Mouse (Mus musculus): ENCODE measurements around the gene Snrpe. TPM values are rescaled to one million over a fixed set of nuclear protein-coding genes. Genes with fewer than 3 reads are reported as not detected.
A peak's percentile ranks its signal among the peaks of the same experiment; 100 is the strongest.

Gene Snrpe
- polyA plus RNA-seq, 1 experiment from 2014 or later = 597 TPM

DNA sequence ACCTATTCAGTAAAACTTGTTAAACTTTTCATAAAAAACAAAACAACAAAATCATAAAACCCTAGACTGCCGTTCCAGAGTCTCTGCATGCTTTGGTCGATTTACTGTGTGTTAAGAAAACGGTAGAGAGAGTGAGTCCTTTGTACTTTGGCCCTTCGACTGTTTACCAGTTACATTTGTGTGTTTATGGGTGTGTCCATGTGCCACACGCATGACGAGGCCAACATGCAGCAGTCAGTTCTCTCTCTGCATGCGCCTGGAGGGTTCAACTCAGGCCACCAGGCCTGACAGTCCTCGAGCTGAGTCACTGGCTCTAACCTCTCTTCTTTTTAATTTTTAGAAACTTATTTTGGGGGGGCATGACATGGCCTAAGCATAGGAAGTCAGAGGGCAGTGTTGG is 8.2 kb upstream of the Snrpe start:
- no peaks in the 10 kb centered on the region for H3K27me3 ChIP-seq (ENCODE audit: insufficient read depth, low read length)
- no peak overlapping the region for H3K4me2 ChIP-seq (replicated peaks; ENCODE audit: low read depth, low read length)
- H3K4me1 ChIP-seq (ENCODE audit: insufficient read depth, low read length) = no peaks in the 10 kb centered on the region
- H3K9me3 ChIP-seq (ENCODE audit: low read length) = no peaks in the 10 kb centered on the region
- 77% methylated on average over 8 of the region's 8 CpGs for WGBS
- no peak overlapping the region for H3K4me3 ChIP-seq (ENCODE audit: low read length)
- H3K27ac ChIP-seq (ENCODE audit: low read length) = no peak overlapping the region
- ATAC-seq (ENCODE audit: low FRiP score, low TSS enrichment) = no peak
- H3K9ac ChIP-seq (replicated peaks; ENCODE audit: low read length) = no peak overlapping the region
- peaks cover 33% of the 10 kb centered on the region for H3K36me3 ChIP-seq (ENCODE audit: insufficient read depth, low read length)

DNA sequence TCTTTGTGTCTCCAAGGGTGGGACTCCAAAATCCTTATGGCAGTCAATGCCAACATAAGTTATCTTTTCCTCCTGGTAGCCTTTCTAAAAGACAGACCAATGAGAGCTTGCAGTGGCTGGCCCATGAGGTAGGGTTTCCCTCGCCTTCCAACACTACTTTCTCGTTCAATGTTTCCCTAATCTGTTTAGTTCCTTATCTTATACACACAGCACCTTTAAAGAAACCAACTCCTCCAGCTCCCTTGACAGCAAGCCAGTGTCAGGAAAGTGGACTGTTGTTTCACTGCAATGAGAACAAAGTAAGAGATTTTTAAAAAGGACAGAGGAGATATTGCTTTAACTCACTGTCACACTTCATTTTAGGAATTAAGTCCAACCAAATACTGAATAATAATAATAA is 7.8 kb upstream of the Snrpe start:
- H3K4me2 ChIP-seq (replicated peaks; ENCODE audit: low read depth, low read length) = no peak overlapping the region
- no peaks in the 10 kb centered on the region for H3K27me3 ChIP-seq (ENCODE audit: insufficient read depth, low read length)
- H3K9me3 ChIP-seq (ENCODE audit: low read length) = no peaks in the 10 kb centered on the region
- no peak overlapping the region for H3K9ac ChIP-seq (replicated peaks; ENCODE audit: low read length)
- ATAC-seq (ENCODE audit: low FRiP score, low TSS enrichment) = no peak
- no peak overlapping the region for H3K4me3 ChIP-seq (ENCODE audit: low read length)
- no peak overlapping the region for H3K27ac ChIP-seq (ENCODE audit: low read length)
- H3K36me3 ChIP-seq (ENCODE audit: insufficient read depth, low read length) = peaks cover 30% of the 10 kb centered on the region
- H3K4me1 ChIP-seq (ENCODE audit: insufficient read depth, low read length) = no peaks in the 10 kb centered on the region
- WGBS = 75% methylated on average over 2 of the region's 2 CpGs

DNA sequence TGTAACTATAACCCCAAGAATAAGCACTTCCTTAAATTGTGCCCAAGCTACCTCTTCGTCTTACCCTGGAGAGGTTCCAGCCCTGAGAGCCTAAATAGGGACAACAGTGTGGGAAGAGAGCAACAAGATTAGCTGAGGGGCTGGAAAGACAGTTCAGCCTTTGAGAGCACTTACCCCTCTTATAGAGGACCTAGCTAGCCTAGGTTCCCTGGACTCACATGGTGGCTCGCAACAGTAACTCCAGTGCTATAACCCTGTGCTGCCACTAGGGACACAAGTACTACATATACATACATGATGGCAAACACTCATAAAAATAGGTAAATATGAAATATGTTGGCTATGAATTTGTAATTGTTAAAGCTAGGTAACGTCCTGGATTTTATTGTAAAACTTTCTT is 3.7 kb upstream of the Snrpe start:
- Histone ChIP-seq H3K4me3 (ENCODE audit: low read length) (no peak overlapping the region), H3K36me3 (ENCODE audit: insufficient read depth, low read length) (peaks cover 5% of the 10 kb centered on the region; the same call in 1 of the 2 replicates), H3K27me3 (ENCODE audit: insufficient read depth, low read length) (no peaks in the 10 kb centered on the region), H3K4me1 (ENCODE audit: insufficient read depth, low read length) (peaks cover 7% of the 10 kb centered on the region; the same call in 1 of the 2 replicates), H3K9ac (replicated peaks; ENCODE audit: low read length) (no peak overlapping the region), H3K27ac (ENCODE audit: low read length) (no peak overlapping the region), H3K4me2 (replicated peaks; ENCODE audit: low read depth, low read length) (no peak overlapping the region), H3K9me3 (ENCODE audit: low read length) (no peaks in the 10 kb centered on the region)
- no peak for ATAC-seq (ENCODE audit: low FRiP score, low TSS enrichment)
- 89% methylated on average over 3 of the region's 3 CpGs for WGBS

DNA sequence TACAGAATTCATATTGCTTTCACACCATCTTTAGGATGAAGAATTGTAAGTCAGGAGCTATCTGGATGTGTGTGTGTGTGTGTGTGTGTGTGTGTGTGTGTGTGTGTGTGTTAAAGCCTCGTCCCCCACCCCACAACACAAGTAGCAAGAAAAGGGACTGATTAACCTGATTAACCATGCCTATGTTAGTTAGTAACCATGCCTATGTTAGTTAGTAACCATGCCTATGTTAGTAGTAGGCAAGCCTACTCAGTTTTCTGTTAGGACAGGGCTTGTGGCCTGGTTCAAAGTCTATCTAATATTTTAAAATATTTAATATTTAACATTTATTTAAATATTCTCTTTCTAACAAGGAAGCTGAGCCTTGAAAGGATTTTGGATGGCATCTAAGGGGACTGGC is 1.3 kb upstream of the Snrpe start:
- 83% methylated on average over 1 of the region's 1 CpGs for WGBS
- Histone ChIP-seq H3K27ac (ENCODE audit: low read length) (no peak overlapping the region), H3K27me3 (ENCODE audit: insufficient read depth, low read length) (no peaks in the 10 kb centered on the region), H3K4me2 (replicated peaks; ENCODE audit: low read depth, low read length) (no peak overlapping the region), H3K9me3 (ENCODE audit: low read length) (no peaks in the 10 kb centered on the region), H3K9ac (replicated peaks; ENCODE audit: low read length) (no peak overlapping the region), H3K4me1 (ENCODE audit: insufficient read depth, low read length) (peaks cover 9% of the 10 kb centered on the region; the same call in 1 of the 2 replicates), H3K36me3 (ENCODE audit: insufficient read depth, low read length) (peaks cover 22% of the 10 kb centered on the region), H3K4me3 (ENCODE audit: low read length) (no peak overlapping the region)
- ATAC-seq (ENCODE audit: low FRiP score, low TSS enrichment) = no peak

DNA sequence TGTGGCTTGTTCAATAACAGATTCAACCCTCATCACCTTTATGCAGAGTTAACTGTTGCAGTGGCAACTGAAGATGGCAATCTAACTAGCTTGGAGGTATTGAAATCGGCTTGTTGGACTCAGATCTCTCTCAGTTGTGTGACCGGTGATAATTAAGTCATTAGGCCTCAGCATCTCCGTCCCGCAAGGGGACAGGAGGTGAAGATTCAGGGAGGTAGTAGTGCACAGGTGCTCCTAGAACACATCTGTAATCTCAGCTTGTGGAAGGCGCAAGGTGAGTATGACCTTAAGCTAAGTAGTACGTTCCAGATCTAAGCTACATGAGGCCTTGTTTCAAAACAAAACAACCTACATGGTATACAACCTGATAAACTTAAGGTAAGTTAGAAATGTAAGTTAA is 510 bp upstream of the Snrpe start:
- no peaks in the 10 kb centered on the region for H3K27me3 ChIP-seq (ENCODE audit: insufficient read depth, low read length)
- H3K4me2 ChIP-seq (replicated peaks; ENCODE audit: low read depth, low read length) = 0 out of 2 replicates have a peak overlapping the region, but pooled peaks have one; percentile 11
- peaks cover 28% of the 10 kb centered on the region for H3K36me3 ChIP-seq (ENCODE audit: insufficient read depth, low read length)
- peak; percentile 29 for ATAC-seq (ENCODE audit: low FRiP score, low TSS enrichment)
- H3K4me3 ChIP-seq (ENCODE audit: low read length) = no peak overlapping the region
- WGBS = 52% methylated on average over 6 of the region's 6 CpGs
- H3K4me1 ChIP-seq (ENCODE audit: insufficient read depth, low read length) = peaks cover 9% of the 10 kb centered on the region; the same call in 1 of the 2 replicates
- H3K27ac ChIP-seq (ENCODE audit: low read length) = no peak overlapping the region
- no peaks in the 10 kb centered on the region for H3K9me3 ChIP-seq (ENCODE audit: low read length)
- peak overlapping the region; percentile 6; the same call in 1 of the 2 replicates for H3K9ac ChIP-seq (replicated peaks; ENCODE audit: low read length)

DNA sequence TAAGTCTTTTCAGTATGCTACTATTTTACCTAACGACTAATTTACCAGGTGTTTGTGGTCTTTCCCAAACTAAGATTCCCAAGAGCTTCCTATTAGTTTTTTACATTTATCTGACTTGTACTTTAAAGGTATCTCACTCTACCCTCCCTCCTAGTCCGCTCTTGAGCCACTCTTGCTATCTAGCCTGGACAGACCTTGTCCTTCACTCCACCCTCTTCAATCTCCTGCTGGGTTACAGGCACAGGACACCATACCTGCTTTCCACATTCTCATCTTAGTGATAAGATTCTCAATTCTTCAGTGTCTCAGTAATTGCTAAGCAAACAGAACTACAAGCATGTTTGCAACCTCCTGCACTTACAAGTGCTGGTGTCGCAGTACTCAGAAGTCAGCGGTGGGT is 6.9 kb downstream of the Snrpe start:
- Histone ChIP-seq H3K27me3 (ENCODE audit: insufficient read depth, low read length) (no peaks in the 10 kb centered on the region), H3K4me2 (replicated peaks; ENCODE audit: low read depth, low read length) (no peak overlapping the region), H3K27ac (ENCODE audit: low read length) (no peak overlapping the region), H3K36me3 (ENCODE audit: insufficient read depth, low read length) (peaks cover 62% of the 10 kb centered on the region), H3K4me1 (ENCODE audit: insufficient read depth, low read length) (no peaks in the 10 kb centered on the region), H3K9me3 (ENCODE audit: low read length) (no peaks in the 10 kb centered on the region), H3K9ac (replicated peaks; ENCODE audit: low read length) (no peak overlapping the region), H3K4me3 (ENCODE audit: low read length) (no peak overlapping the region)
- WGBS = 97% methylated on average over 4 of the region's 4 CpGs
- no peak for ATAC-seq (ENCODE audit: low FRiP score, low TSS enrichment)

DNA sequence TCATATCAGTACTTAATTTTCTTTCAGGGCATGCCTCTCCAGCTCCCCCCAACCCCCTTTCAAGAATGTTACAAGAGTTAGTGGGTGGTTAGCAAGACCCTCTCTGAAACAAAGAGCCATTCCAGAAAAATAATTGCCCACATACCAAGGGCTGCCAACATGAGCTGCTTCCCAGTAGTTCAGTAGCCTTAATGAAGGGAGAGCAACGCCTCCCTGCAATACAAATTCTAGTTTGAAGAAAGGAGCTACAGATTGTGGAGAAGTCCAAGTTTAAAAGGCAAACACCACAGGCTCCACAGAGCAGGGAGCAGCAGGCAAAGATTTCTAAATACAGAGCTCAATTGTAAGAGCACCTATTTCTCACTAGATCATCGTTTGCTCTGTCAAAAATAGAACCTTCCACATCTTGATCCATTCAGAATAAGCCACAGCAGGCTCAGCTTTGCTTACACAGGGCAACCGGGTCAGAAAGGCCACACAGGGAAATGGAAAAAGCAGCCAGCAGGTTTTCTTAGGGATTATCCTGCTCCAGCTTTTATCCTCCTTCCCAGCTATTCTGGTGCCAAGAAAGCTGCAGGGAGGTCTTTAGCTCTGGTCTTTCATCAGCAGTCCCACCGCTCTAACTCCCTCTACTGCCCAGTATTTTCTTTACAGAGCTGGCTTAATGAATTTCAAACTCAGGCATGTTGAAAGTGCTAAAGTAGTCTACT is 13.6 kb downstream of the Snrpe start:
- H3K36me3 ChIP-seq (ENCODE audit: insufficient read depth, low read length) = 0 out of 2 replicates have a peak, but pooled peaks cover 1% of the 10 kb centered on the region
- H3K27ac ChIP-seq (ENCODE audit: low read length) = no peak overlapping the region
- H3K9me3 ChIP-seq (ENCODE audit: low read length) = no peaks in the 10 kb centered on the region
- H3K27me3 ChIP-seq (ENCODE audit: insufficient read depth, low read length) = no peaks in the 10 kb centered on the region
- no peaks in the 10 kb centered on the region for H3K4me1 ChIP-seq (ENCODE audit: insufficient read depth, low read length)
- no peak for ATAC-seq (ENCODE audit: low FRiP score, low TSS enrichment)
- no peak overlapping the region for H3K4me3 ChIP-seq (ENCODE audit: low read length)
- no peak overlapping the region for H3K9ac ChIP-seq (replicated peaks; ENCODE audit: low read length)
- WGBS = 23% methylated on average over 4 of the region's 4 CpGs
- H3K4me2 ChIP-seq (replicated peaks; ENCODE audit: low read depth, low read length) = no peak overlapping the region

DNA sequence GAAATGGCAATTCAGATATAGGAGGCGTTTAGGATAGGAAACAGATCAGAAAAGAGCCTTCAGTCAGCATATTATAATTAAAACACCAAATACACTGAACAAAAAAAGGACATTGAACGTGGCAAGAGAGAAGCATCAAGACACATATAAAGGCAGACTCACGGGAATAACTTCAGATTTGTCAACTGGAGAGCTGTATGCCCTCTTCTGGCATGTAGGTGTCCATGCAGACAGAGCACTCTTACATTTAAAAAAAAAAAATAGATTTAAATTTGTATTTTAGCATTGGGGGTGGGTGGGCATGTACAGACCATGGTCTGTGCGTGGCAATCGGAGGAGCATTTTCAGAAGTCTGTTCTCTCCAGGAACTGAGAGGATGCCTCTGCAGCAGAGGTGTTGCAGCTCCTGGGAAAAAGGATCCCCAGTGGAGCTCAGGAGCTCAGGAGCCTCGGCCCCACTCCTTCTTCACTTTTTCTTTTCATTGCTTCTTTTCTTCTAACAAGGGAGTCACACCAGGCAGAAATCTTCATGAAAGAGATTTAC is 24.0 kb downstream of the Snrpe start:
- no peaks in the 10 kb centered on the region for H3K27me3 ChIP-seq (ENCODE audit: insufficient read depth, low read length)
- no peak overlapping the region for H3K9ac ChIP-seq (replicated peaks; ENCODE audit: low read length)
- WGBS = 69% methylated on average over 6 of the region's 6 CpGs
- H3K9me3 ChIP-seq (ENCODE audit: low read length) = no peaks in the 10 kb centered on the region
- H3K4me2 ChIP-seq (replicated peaks; ENCODE audit: low read depth, low read length) = no peak overlapping the region
- H3K4me3 ChIP-seq (ENCODE audit: low read length) = no peak overlapping the region
- no peaks in the 10 kb centered on the region for H3K4me1 ChIP-seq (ENCODE audit: insufficient read depth, low read length)
- H3K36me3 ChIP-seq (ENCODE audit: insufficient read depth, low read length) = no peaks in the 10 kb centered on the region
- no peak for ATAC-seq (ENCODE audit: low FRiP score, low TSS enrichment)
- no peak overlapping the region for H3K27ac ChIP-seq (ENCODE audit: low read length)

DNA sequence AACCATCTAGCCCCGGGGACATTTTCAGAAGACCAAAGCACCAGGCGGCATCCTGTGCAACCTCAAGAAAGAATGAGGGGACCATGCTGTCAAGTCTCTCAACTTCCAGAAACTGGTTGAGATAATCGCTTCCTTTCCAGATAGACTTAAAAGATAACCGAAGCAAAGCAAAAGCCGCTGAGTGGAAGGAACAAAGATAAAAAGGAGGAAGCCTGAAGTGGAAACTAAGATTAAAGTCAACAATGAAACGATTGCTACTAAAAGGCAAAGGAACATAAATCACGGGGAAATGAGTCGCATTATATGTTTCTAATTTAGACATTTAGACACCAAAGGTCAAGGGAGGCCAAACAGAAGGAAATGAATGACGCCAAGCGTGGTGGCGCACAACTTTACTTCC is 38.8 kb downstream of the Snrpe start:
- WGBS = 47% methylated on average over 11 of the region's 11 CpGs
- Histone ChIP-seq H3K36me3 (ENCODE audit: insufficient read depth, low read length) (no peaks in the 10 kb centered on the region), H3K9me3 (ENCODE audit: low read length) (peaks cover 13% of the 10 kb centered on the region), H3K4me1 (ENCODE audit: insufficient read depth, low read length) (no peaks in the 10 kb centered on the region), H3K9ac (replicated peaks; ENCODE audit: low read length) (no peak overlapping the region), H3K27me3 (ENCODE audit: insufficient read depth, low read length) (no peaks in the 10 kb centered on the region), H3K4me3 (ENCODE audit: low read length) (no peak overlapping the region), H3K27ac (ENCODE audit: low read length) (no peak overlapping the region), H3K4me2 (replicated peaks; ENCODE audit: low read depth, low read length) (no peak overlapping the region)
- no peak for ATAC-seq (ENCODE audit: low FRiP score, low TSS enrichment)

Measured in kidney, embryonic 16.5 days (tissue).